In genomic region chr14:34960227-34960626, GRCm38 (mm10) we compare ENCODE assay signal across 8 mouse cellular contexts.
DNase-seq lines count a peak whose midpoint lies in the region; ATAC-seq lines count a peak whose summit lies in the region.
"Had no signal": no experiment of that assay in that cellular context is flagged by ENCODE, and none has a peak within 500 bp of the region (broad histone marks: within the 10 kb centered on the region; RNA-seq: fewer than 3 reads in every experiment).

No protein-coding gene starts in this region.

- peak; percentile 27 to 37 for DNase-seq in kidney, postnatal 4 days
- DNase-seq in kidney, adult 11 months: no peak
- DNase-seq in layer of hippocampus, adult 9-11 months: peak; percentile 64
- peak; percentile 64 to 67 for DNase-seq in right cerebral cortex, adult 2 months (ENCODE audit: low spot score in 2 of 2)
- no peak for DNase-seq in spleen, adult 12 weeks (ENCODE audit: low spot score)
- no peak for DNase-seq in gastrocnemius, adult 8-10 months (ENCODE audit: low spot score in 2 of 2)
- DNase-seq: kidney, adult 8-10 months had no signal

- peak; percentile 83 for ATAC-seq in frontal cortex, adult (ENCODE audit: low TSS enrichment)

Comparison
In these comparisons a context has a peak if more than half of its experiments do, and no peak if none do; other contexts are left out.
1. DNase-seq: peak in kidney, postnatal 4 days (2 of 2), layer of hippocampus, adult 9-11 months (single experiment) and right cerebral cortex, adult 2 months (2 of 2); none in kidney, adult 11 months (single experiment), spleen, adult 12 weeks (single experiment) and gastrocnemius, adult 8-10 months (0 of 2).